Mouse (Mus musculus) lung, postnatal 0 days (tissue): ENCODE results near the gene Eapp. TPM values are rescaled to one million over a fixed set of nuclear protein-coding genes. Genes with fewer than 3 reads are reported as not detected.
A peak's percentile ranks its signal among the peaks of the same experiment; 100 is the strongest.

Experiments
- ATAC-seq: fragments of 200-750 bp; cut with Nextera tagmentation; 2 replicates; pipeline ENCODE4 v1.8.0; 2017; ENCODE audit warnings: moderate library complexity
- DNase-seq: peaks from one replicate; pipeline ENCODE4 v3.0.0-alpha.2; 2016; ENCODE audit warnings: low spot score
- H3K27ac ChIP-seq: fragments of 300-500 bp; sonication (generic); 2 replicates; pipeline ENCODE4 v1.5.1; 2014; ENCODE audit warnings: antibody characterized with exemption, mild to moderate bottlenecking, low read length, mixed read lengths
- H3K27me3 ChIP-seq: fragments of 300-500 bp; sonication (generic); replicated peaks from 2 replicates; pipeline ENCODE4 v1.6.1; 2014; ENCODE audit warnings: low read length, mixed read lengths; ENCODE audit not compliant: insufficient read depth
- H3K36me3 ChIP-seq: fragments of 300-500 bp; sonication (generic); 2 replicates; pipeline ENCODE4 v1.6.1; 2014; ENCODE audit warnings: low read length, mixed read lengths; ENCODE audit not compliant: insufficient read depth
- H3K4me1 ChIP-seq: fragments of 300-500 bp; sonication (generic); 2 replicates; pipeline ENCODE4 v1.6.1; 2014; ENCODE audit warnings: antibody characterized with exemption, low read depth, low read length, mixed read lengths; ENCODE audit not compliant: insufficient read depth
- H3K4me2 ChIP-seq: fragments of 300-500 bp; sonication (generic); replicated peaks from 2 replicates; pipeline ENCODE4 v1.6.1; 2014; ENCODE audit warnings: low read depth, mild to moderate bottlenecking, low read length, moderate library complexity, mixed read lengths
- H3K4me3 ChIP-seq: fragments of 300-500 bp; sonication (generic); 2 replicates; pipeline ENCODE4 v1.5.1; 2014; ENCODE audit warnings: low read depth, low read length
- H3K9ac ChIP-seq: fragments of 300-500 bp; sonication (generic); replicated peaks from 2 replicates; pipeline ENCODE4 v1.6.1; 2014; ENCODE audit warnings: low read depth, mild to moderate bottlenecking
- H3K9me3 ChIP-seq: fragments of 300-500 bp; sonication (generic); 2 replicates; pipeline ENCODE4 v1.6.1; 2016; ENCODE audit warnings: low read length, mixed read lengths
- CTCF ChIP-seq: IDR thresholded peaks from 2 replicates; pipeline ENCODE4 v1.5.1; 2016; ENCODE audit warnings: antibody characterized with exemption, mild to moderate bottlenecking
- EP300 ChIP-seq: IDR thresholded peaks from 2 replicates; pipeline ENCODE4 v1.6.1; 2016; ENCODE audit warnings: antibody characterized with exemption, mild to moderate bottlenecking, control low read depth
- WGBS: fragments of 180-500 bp; shearing (Covaris S2); extraction: QIAGEN DNeasy Blood & Tissue Kit; methylation state at CpG from one replicate; pipeline ENCODE4 v1.1.7; 2014; 5-methylcytosine and 5-hydroxymethylcytosine counted together
- polyA plus RNA-seq: library from polyadenylated mRNA; unstranded; fragments of >200 nt; fragmentation: Nextera tagmentation; extraction: Ambion mirVana; gene quantifications from 2 replicates; pipeline ENCODE4 v1.2.1, GENCODE M21; 2015

Eapp gene
- polyA plus RNA-seq, 1 experiment from 2014 or later = 82.5 TPM

- Histone ChIP-seq H3K27me3 (no peaks in the 10 kb centered on the region), H3K36me3 (no peaks in the 10 kb centered on the region), H3K4me2 (peak overlapping the region; percentile 27; the same call in 1 of the 2 replicates), H3K4me1 (peaks cover 6% of the 10 kb centered on the region), H3K9ac (no peak overlapping the region), H3K27ac (no peak overlapping the region), H3K9me3 (no peaks in the 10 kb centered on the region), H3K4me3 (no peak overlapping the region)
- DNase-seq (no peak), ATAC-seq (no peak)
- WGBS = 65% methylated on average over 12 of the region's 12 CpGs
- TF ChIP-seq EP300 (no peak), CTCF (no peak)
These were observed 43.4 kb downstream of the Eapp start for GRCm38 (mm10) chr12:54652346-54652745.

GRCm38 (mm10) chr12:54651820-54652219 lies 43.9 kb downstream of the Eapp start:
- H3K9me3 ChIP-seq = no peaks in the 10 kb centered on the region
- H3K36me3 ChIP-seq = no peaks in the 10 kb centered on the region
- H3K9ac ChIP-seq = no peak overlapping the region
- H3K27me3 ChIP-seq = no peaks in the 10 kb centered on the region
- no peak for ATAC-seq
- TF ChIP-seq EP300 (no peak), CTCF (no peak)
- no peak overlapping the region for H3K4me3 ChIP-seq
- peaks cover 6% of the 10 kb centered on the region for H3K4me1 ChIP-seq
- WGBS = 45% methylated on average over 8 of the region's 8 CpGs
- H3K4me2 ChIP-seq = peak overlapping the region; percentile 27; the same call in 1 of the 2 replicates
- DNase-seq = peak; percentile 13
- no peak overlapping the region; the same call in 1 of the 2 replicates for H3K27ac ChIP-seq

DNA sequence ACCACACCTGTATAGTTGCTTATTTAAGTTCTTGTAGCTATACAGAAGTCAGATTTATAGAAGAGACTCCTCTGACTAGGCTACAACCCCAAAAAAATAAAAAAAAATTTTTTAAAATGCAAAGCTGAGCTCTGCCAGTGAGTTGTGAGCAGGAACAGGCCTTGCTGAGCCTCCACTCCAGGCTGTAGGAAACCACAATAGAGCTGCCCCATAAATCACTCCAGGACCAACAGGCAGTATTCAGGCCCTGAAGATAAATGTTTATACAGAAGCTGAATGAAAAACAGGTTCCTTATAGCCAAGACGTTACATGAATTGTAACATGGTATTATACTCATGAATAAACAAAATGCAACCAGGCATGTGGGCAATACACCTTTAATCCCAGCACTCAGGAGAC lies 44.5 kb downstream of the Eapp start:
- Histone ChIP-seq H3K4me3 (no peak overlapping the region), H3K36me3 (no peaks in the 10 kb centered on the region), H3K27ac (no peak overlapping the region), H3K4me1 (peaks cover 6% of the 10 kb centered on the region), H3K9me3 (no peaks in the 10 kb centered on the region), H3K27me3 (no peaks in the 10 kb centered on the region), H3K9ac (no peak overlapping the region), H3K4me2 (no peak overlapping the region)
- no peak for DNase-seq
- no peak for ATAC-seq
- 45% methylated on average over 1 of the region's 1 CpGs for WGBS
- no peak for TF ChIP-seq CTCF
- no peak for TF ChIP-seq EP300

GRCm38 (mm10) chr12:54644947-54645346 lies 50.8 kb downstream of the Eapp start:
- H3K4me1 ChIP-seq = no peaks in the 10 kb centered on the region
- WGBS = 66% methylated on average over 2 of the region's 2 CpGs
- H3K4me3 ChIP-seq = no peak overlapping the region
- H3K4me2 ChIP-seq = no peak overlapping the region
- ATAC-seq (no peak), DNase-seq (no peak)
- H3K9ac ChIP-seq = no peak overlapping the region
- H3K27me3 ChIP-seq = no peaks in the 10 kb centered on the region
- no peak overlapping the region for H3K27ac ChIP-seq
- H3K9me3 ChIP-seq = no peaks in the 10 kb centered on the region
- TF ChIP-seq EP300 (no peak), CTCF (peak; percentile 40)
- no peaks in the 10 kb centered on the region for H3K36me3 ChIP-seq

DNA sequence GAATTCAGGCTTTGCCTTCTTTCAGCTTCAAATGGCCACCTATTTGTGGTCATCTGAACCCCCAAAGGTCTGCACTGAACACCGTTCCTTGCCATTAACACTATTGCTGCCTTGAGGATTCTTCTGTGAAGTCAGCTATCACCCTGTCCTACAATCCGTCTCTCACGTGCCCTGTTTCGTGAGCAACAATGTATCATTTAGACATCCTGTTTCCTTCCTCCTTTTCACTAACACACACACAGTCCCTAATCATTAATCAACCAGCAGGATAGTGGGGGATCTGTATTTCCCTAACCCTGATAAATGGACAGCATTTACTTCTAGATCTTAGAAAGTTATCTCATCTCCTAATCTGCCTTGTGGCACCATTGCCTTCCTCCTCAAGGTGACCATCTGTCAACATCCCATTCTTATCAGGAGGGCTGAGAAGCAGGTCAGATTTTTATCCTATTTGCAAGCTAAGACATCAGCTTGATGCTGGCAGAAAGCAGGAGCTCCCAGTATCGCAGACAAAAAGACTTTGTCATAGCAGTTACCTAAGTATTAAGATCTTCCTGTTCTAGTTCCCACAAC lies 52.3 kb downstream of the Eapp start:
- ATAC-seq (no peak), DNase-seq (no peak)
- peak; percentile 21; the same call in 1 of the 2 replicates for TF ChIP-seq EP300
- TF ChIP-seq CTCF = no peak
- Histone ChIP-seq H3K4me3 (no peak overlapping the region), H3K9ac (no peak overlapping the region), H3K27me3 (no peaks in the 10 kb centered on the region), H3K36me3 (no peaks in the 10 kb centered on the region), H3K27ac (no peak overlapping the region), H3K4me2 (no peak overlapping the region), H3K4me1 (no peaks in the 10 kb centered on the region), H3K9me3 (no peaks in the 10 kb centered on the region)
- 29% methylated on average over 5 of the region's 5 CpGs for WGBS

DNA sequence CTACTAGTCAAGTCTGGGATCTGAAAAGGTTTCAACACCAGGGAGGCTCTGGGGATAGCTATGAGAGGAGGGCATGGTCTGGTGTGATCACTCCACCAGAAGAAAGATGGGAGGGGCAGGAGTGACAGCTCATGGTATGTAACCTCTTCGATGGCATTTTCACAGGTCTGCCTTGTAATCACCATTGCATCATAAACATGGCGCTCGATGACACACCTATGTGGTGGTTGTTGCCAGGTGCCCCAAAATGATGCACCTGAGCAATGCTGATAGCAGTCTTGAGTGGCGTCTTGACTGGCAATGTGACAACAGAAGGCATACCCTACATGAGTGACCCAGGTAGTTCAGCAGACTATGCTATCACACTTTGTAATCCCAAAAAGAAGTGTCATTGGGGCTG lies 54.3 kb downstream of the Eapp start:
- no peak overlapping the region for H3K4me2 ChIP-seq
- TF ChIP-seq CTCF = no peak
- TF ChIP-seq EP300 = no peak
- no peak overlapping the region for H3K9ac ChIP-seq
- no peaks in the 10 kb centered on the region for H3K36me3 ChIP-seq
- no peaks in the 10 kb centered on the region for H3K4me1 ChIP-seq
- WGBS = 98% methylated on average over 4 of the region's 4 CpGs
- H3K4me3 ChIP-seq = no peak overlapping the region
- no peak overlapping the region for H3K27ac ChIP-seq
- ATAC-seq (no peak), DNase-seq (no peak)
- no peaks in the 10 kb centered on the region for H3K27me3 ChIP-seq
- no peaks in the 10 kb centered on the region for H3K9me3 ChIP-seq

GRCm38 (mm10) chr12:54640259-54640658 lies 55.4 kb downstream of the Eapp start:
- no peak for ATAC-seq
- H3K9ac ChIP-seq = no peak overlapping the region
- no peak overlapping the region for H3K27ac ChIP-seq
- H3K27me3 ChIP-seq = no peaks in the 10 kb centered on the region
- H3K4me1 ChIP-seq = no peaks in the 10 kb centered on the region
- no peak for DNase-seq
- no peak overlapping the region for H3K4me3 ChIP-seq
- WGBS = 72% methylated on average over 6 of the region's 6 CpGs
- no peak overlapping the region for H3K4me2 ChIP-seq
- no peaks in the 10 kb centered on the region for H3K9me3 ChIP-seq
- no peaks in the 10 kb centered on the region for H3K36me3 ChIP-seq
- TF ChIP-seq CTCF (no peak), EP300 (no peak)
